Mouse (Mus musculus) C2C12 (cell line): ENCODE measurements around the gene Trak1.

ENCODE experiments used
- CEBPB ChIP-seq: IDR thresholded peaks from one replicate; pipeline ENCODE4 v1.6.1; 2011; ENCODE audit warnings: low read depth, mild to moderate bottlenecking, control low read depth, moderate library complexity
- CTCF ChIP-seq: IDR thresholded peaks from one replicate; pipeline ENCODE4 v1.5.1; 2011; ENCODE audit not compliant: control insufficient read depth, insufficient read depth, insufficient read length
- MAX ChIP-seq: IDR thresholded peaks from one replicate; pipeline ENCODE4 v1.6.1; 2011; ENCODE audit warnings: mild to moderate bottlenecking, control low read depth
- MYOD1 ChIP-seq: IDR thresholded peaks from one replicate; pipeline ENCODE4 v1.6.1; 2011; ENCODE audit warnings: low read depth; ENCODE audit not compliant: control insufficient read depth, insufficient read length
- USF1 ChIP-seq: IDR thresholded peaks from one replicate; pipeline ENCODE4 v1.6.1; 2011; ENCODE audit warnings: low read depth, mild to moderate bottlenecking, control low read depth, moderate library complexity

DNA sequence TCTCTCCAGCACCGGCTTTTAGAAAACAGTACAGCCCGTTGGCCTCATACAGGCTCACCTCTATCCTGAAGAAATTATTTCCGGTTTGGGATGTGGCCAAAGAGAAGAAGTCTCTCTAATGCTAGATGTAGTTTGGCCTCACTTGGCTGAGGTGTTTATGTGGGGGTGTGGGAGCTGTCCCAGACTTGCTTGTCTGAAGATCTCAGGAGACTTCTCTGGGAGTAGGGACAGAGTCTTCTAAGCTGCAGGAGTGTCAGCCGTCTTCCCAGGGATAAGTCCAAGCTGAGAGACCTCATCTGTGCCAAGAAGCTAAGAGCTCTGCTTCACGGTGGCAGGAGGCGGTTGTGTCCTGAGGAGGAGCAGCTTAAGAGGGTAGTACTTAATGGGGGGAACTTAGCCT lies 5.8 kb downstream of the Trak1 start:
- TF ChIP-seq MAX (no peak), CTCF (no peak), USF1 (no peak), CEBPB (no peak), MYOD1 (no peak)
